Mouse (Mus musculus): ENCODE results near the gene Slc22a4. TPM values are rescaled to one million over a fixed set of nuclear protein-coding genes. Genes with fewer than 3 reads are reported as not detected.

Gene Slc22a4
- polyA plus RNA-seq (2011; ENCODE audit: insufficient read length, low read depth, missing spikeins): 1.1 TPM in 1 of 2 replicates, not detected in the other

DNA sequence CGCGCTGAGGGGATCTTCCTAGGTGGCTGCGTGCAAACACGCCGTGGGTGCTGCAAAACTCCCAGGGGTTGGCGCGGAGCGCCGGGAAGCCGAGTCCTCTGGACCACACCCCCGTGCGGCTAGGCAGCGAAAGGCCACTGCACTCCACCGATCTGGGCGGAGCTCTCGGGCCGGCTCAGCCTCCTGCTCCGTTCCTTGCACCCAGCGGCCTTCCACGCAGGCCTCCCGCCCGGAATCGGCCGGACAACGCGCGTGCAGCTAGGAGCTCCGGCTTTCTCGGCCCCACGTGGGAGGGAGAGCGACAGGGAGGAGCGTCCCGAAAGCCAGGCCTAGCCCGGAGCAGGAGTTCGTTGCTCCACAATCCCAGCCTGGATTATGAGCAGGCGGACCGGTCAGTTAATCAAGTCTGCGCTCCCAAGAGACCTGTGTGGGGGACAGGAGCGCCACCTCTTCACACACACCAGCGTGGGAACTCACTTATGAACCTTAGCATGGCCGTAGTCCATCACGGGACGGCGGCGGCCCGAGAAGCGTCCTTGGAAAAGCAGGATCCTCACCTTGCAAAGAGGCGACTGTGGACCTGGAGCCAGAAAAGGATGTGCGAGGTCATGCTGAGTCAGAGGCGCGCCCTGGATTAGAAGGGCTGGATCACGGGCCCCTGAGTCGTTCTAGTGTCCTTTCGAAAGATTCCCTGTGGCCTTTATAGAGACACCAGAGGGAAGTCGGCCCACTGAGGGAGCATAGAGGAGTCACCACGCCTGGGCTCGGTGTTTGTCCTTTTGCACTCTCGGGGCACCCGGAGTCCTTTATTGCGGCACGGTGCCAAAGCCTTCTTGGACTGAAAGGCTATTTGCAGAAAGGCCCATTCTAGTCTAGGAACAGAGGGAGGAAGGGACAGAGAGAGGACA, at the start of gene Slc22a4:
Gene Slc22a4 (minus strand): TSS at position 47 of the 908 bp plus-strand sequence.
- H3K4me1 ChIP-seq (ENCODE audit: control insufficient read depth, insufficient read depth, low read length): no peaks in the 10 kb centered on the region; the same call in 1 of the 2 replicates
- H3K27ac ChIP-seq (ENCODE audit: insufficient read depth, low read length): no peak within 1 kb of the TSS
- TF ChIP-seq POLR2A (IDR thresholded peaks at IDR 0.05; ENCODE audit: low read depth, low read length): peak; percentile 74
- no peak for TF ChIP-seq CTCF (IDR thresholded peaks at IDR 0.05; ENCODE audit: borderline replicate concordance, insufficient read depth, low read length)
- peak within 1 kb of the TSS; percentile 10; the same call in 1 of the 2 replicates for H3K4me3 ChIP-seq (ENCODE audit: insufficient read depth, low read length)

GRCm38 (mm10) chr11:54076101-54076500, 48.2 kb upstream of the Slc22a4 start:
- H3K27ac ChIP-seq (ENCODE audit: insufficient read depth, low read length): no peak overlapping the region
- TF ChIP-seq CTCF (IDR thresholded peaks at IDR 0.05; ENCODE audit: borderline replicate concordance, insufficient read depth, low read length) (no peak), POLR2A (IDR thresholded peaks at IDR 0.05; ENCODE audit: low read depth, low read length) (no peak)
- H3K4me3 ChIP-seq (ENCODE audit: insufficient read depth, low read length): no peak overlapping the region
- no peaks in the 10 kb centered on the region for H3K4me1 ChIP-seq (ENCODE audit: control insufficient read depth, insufficient read depth, low read length)

GRCm38 (mm10) chr11:54075353-54075752, 47.5 kb upstream of the Slc22a4 start:
- Histone ChIP-seq H3K4me3 (ENCODE audit: insufficient read depth, low read length) (no peak overlapping the region), H3K4me1 (ENCODE audit: control insufficient read depth, insufficient read depth, low read length) (no peaks in the 10 kb centered on the region), H3K27ac (ENCODE audit: insufficient read depth, low read length) (no peak overlapping the region)
- TF ChIP-seq POLR2A (IDR thresholded peaks at IDR 0.05; ENCODE audit: low read depth, low read length): no peak
- no peak for TF ChIP-seq CTCF (IDR thresholded peaks at IDR 0.05; ENCODE audit: borderline replicate concordance, insufficient read depth, low read length)

DNA sequence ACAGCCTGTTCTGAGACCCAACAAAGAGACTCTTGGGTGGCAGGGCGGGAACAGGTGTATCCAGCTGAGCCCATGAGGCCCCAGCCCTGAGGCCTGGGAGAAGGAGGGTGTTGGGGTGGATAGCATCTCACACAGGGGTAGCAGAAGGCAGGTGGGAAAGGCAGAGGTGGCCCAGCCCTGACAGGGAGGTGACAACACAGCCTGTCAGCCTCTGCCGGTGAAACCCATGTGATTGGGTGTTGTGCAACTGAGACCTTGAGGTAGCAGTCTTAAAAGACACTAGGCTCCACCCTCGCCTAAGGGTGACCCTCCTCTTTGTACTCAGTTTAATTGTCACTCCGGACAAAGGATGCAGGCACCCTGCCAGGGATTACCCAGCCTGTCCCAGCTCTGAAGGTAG, 45.4 kb upstream of the Slc22a4 start:
- no peak overlapping the region for H3K27ac ChIP-seq (ENCODE audit: insufficient read depth, low read length)
- TF ChIP-seq POLR2A (IDR thresholded peaks at IDR 0.05; ENCODE audit: low read depth, low read length): no peak
- no peak for TF ChIP-seq CTCF (IDR thresholded peaks at IDR 0.05; ENCODE audit: borderline replicate concordance, insufficient read depth, low read length)

DNA sequence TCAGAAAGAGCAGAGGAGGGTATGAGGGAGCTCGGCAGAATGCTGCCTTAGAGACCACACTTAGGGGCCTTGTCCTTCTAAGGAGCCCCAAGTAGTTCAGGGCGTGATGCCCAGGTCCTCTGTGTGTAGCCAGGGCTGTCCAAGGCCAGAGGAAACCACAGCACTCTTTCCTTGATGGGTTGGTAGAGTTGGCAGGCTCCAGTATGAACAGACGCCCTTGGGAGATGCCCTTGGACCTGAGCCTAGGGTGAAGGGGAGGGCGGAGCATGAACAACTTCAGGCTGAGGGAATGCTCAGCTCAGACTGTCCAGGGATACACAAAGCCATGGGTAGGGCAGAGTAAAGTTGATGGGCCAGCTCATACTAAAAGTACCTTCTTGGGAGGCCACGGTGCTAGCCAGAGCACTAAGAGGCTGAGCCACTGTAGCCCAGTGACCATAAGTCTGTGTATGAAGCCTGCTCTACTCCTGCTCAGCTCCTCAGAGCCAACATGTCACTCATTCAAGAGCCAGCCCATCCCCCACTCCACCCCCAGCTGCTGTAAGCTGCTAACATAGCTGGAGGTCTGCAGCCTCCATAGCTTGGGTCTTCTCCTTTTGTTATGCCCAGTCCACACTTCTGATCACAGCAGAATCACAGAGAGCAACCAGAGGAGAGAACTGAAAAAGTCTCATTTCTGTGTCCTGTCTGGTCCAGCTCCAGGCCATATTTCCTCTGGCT, 44.0 kb upstream of the Slc22a4 start:
- H3K4me3 ChIP-seq (ENCODE audit: insufficient read depth, low read length): no peak overlapping the region
- no peak overlapping the region for H3K27ac ChIP-seq (ENCODE audit: insufficient read depth, low read length)
- TF ChIP-seq POLR2A (IDR thresholded peaks at IDR 0.05; ENCODE audit: low read depth, low read length) (no peak), CTCF (IDR thresholded peaks at IDR 0.05; ENCODE audit: borderline replicate concordance, insufficient read depth, low read length) (no peak)
- H3K4me1 ChIP-seq (ENCODE audit: control insufficient read depth, insufficient read depth, low read length): no peaks in the 10 kb centered on the region

More for the DNA sequence above, 45.4 kb upstream of the Slc22a4 start:
- Histone ChIP-seq H3K4me1 (ENCODE audit: control insufficient read depth, insufficient read depth, low read length) (no peaks in the 10 kb centered on the region), H3K4me3 (ENCODE audit: insufficient read depth, low read length) (no peak overlapping the region)

- H3K27ac ChIP-seq (ENCODE audit: insufficient read depth, low read length): no peak within 1 kb of the TSS; the same call in 1 of the 2 replicates
- TF ChIP-seq CTCF (IDR thresholded peaks at IDR 0.05; ENCODE audit: borderline replicate concordance, insufficient read depth, low read length): no peak
- TF ChIP-seq POLR2A (IDR thresholded peaks at IDR 0.05; ENCODE audit: low read depth, low read length): peak; percentile 37; the same call in 1 of the 2 replicates
- H3K4me3 ChIP-seq (ENCODE audit: insufficient read depth, low read length): peak within 1 kb of the TSS; percentile 46
- no peaks in the 10 kb centered on the region for H3K4me1 ChIP-seq (ENCODE audit: control insufficient read depth, insufficient read depth, low read length)
These were observed 40.9 kb upstream of the Slc22a4 start, which contains the start of gene Pdlim4 for GRCm38 (mm10) chr11:54068520-54069371. Pdlim4 (minus strand) TSS chr11:54069014.

DNA sequence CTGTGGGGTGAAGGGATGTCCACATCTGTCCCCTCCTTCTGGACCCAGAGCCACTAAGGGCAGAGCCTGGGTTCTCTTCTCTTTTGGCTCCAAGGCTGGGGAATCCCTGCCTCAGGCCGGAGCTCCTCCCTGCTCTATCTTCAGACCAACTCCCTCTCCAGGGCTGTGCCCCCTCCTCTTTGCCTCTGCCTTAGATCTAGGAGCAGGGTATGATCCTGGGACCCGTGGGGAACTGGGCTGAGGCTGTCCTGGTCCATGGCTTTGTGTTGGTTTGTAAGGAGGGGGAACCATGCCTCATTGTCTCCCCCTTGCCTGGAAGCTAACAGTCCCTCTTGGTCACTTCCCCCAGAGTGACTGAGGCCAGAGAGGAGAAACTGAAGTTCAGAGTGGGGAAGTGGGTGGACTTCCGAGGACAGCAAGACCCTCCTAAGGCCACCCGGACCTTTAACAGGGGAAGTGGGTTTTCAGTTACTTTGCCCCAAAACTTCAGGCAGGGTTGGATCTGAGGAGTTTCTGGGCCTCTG, 40.2 kb upstream of the Slc22a4 start:
- Histone ChIP-seq H3K4me1 (ENCODE audit: control insufficient read depth, insufficient read depth, low read length) (no peaks in the 10 kb centered on the region), H3K27ac (ENCODE audit: insufficient read depth, low read length) (no peak overlapping the region; the same call in 1 of the 2 replicates), H3K4me3 (ENCODE audit: insufficient read depth, low read length) (peak overlapping the region; percentile 46; the same call in 1 of the 2 replicates)
- TF ChIP-seq CTCF (IDR thresholded peaks at IDR 0.05; ENCODE audit: borderline replicate concordance, insufficient read depth, low read length) (no peak), POLR2A (IDR thresholded peaks at IDR 0.05; ENCODE audit: low read depth, low read length) (no peak)

- TF ChIP-seq POLR2A (IDR thresholded peaks at IDR 0.05; ENCODE audit: low read depth, low read length) (peak; percentile 36; the same call in 1 of the 2 replicates), CTCF (IDR thresholded peaks at IDR 0.05; ENCODE audit: borderline replicate concordance, insufficient read depth, low read length) (no peak)
- H3K4me3 ChIP-seq (ENCODE audit: insufficient read depth, low read length): no peak overlapping the region
- H3K27ac ChIP-seq (ENCODE audit: insufficient read depth, low read length): no peak overlapping the region; the same call in 1 of the 2 replicates
- H3K4me1 ChIP-seq (ENCODE audit: control insufficient read depth, insufficient read depth, low read length): 0 out of 2 replicates have a peak, but pooled peaks cover 4% of the 10 kb centered on the region
These were observed 39.6 kb upstream of the Slc22a4 start for GRCm38 (mm10) chr11:54067318-54067995.
